Mouse (Mus musculus) limb, embryonic 12.5 days (tissue): ENCODE measurements around the gene Gm6401. TPM values are rescaled to one million over a fixed set of nuclear protein-coding genes. Genes with fewer than 3 reads are reported as not detected.
"Not testable (repeated sequence)": the region's sequence is repeated elsewhere in the genome, so short reads cannot be mapped to it uniquely, and the experiment has no call there.

Experiments used
- ATAC-seq: fragments of 200-750 bp; cut with Nextera tagmentation; 2 replicates; pipeline ENCODE4 v1.8.0; 2017; ENCODE audit warnings: low read depth, moderate TSS enrichment; ENCODE audit not compliant: insufficient number of reproducible peaks, insufficient read depth, low FRiP score, low TSS enrichment
- H3K27ac ChIP-seq: fragments of 300-500 bp; sonication (generic); 2 replicates; pipeline ENCODE4 v1.5.1; 2016; ENCODE audit warnings: mild to moderate bottlenecking, moderate library complexity
- H3K27me3 ChIP-seq: fragments of 300-500 bp; sonication (generic); 2 replicates; pipeline ENCODE4 v1.6.1; 2016; ENCODE audit warnings: mild to moderate bottlenecking, moderate library complexity
- H3K36me3 ChIP-seq: fragments of 300-500 bp; sonication (generic); 2 replicates; pipeline ENCODE4 v1.6.1; 2016; ENCODE audit warnings: mild to moderate bottlenecking, moderate library complexity
- H3K4me1 ChIP-seq: fragments of 300-500 bp; sonication (generic); replicated peaks from 2 replicates; pipeline ENCODE4 v1.6.1; 2016
- H3K4me2 ChIP-seq: fragments of 300-500 bp; sonication (generic); 2 replicates; pipeline ENCODE4 v1.6.1; 2016; ENCODE audit warnings: mild to moderate bottlenecking, moderate library complexity
- H3K4me3 ChIP-seq: fragments of 300-500 bp; sonication (generic); replicated peaks from 2 replicates; pipeline ENCODE4 v1.5.1; 2016; ENCODE audit warnings: mild to moderate bottlenecking
- H3K9ac ChIP-seq: fragments of 300-500 bp; sonication (generic); replicated peaks from 2 replicates; pipeline ENCODE4 v1.6.1; 2016; ENCODE audit warnings: mild to moderate bottlenecking, moderate library complexity
- H3K9me3 ChIP-seq: fragments of 300-500 bp; sonication (generic); 2 replicates; pipeline ENCODE4 v1.6.1; 2016; ENCODE audit warnings: mild to moderate bottlenecking, moderate library complexity
- WGBS: fragments of 180-500 bp; shearing (Covaris S2); methylation state at CpG from one replicate; pipeline ENCODE4 v1.1.7; 2016; 5-methylcytosine and 5-hydroxymethylcytosine counted together
- polyA plus RNA-seq: library from polyadenylated mRNA; unstranded; fragments of >200 nt; fragmentation: Nextera tagmentation; extraction: Ambion mirVana; gene quantifications from 2 replicates; pipeline ENCODE4 v1.2.1, GENCODE M21; 2016

Gm6401 gene
- polyA plus RNA-seq = not detected in 2 replicates

GRCm38 (mm10) chr14:41967827-41968226 is at the start of gene Gm6401:
Gm6401 (minus strand) TSS chr14:41967927.
- not testable (repeated sequence) for H3K9me3 ChIP-seq, ATAC-seq, H3K36me3 ChIP-seq, H3K27me3 ChIP-seq, H3K4me1 ChIP-seq, H3K4me2 ChIP-seq, H3K27ac ChIP-seq, H3K4me3 ChIP-seq, H3K9ac ChIP-seq
- WGBS = 76% methylated on average over 1 of the region's 1 CpGs

- not testable (repeated sequence) for H3K4me3 ChIP-seq, H3K9me3 ChIP-seq, H3K4me2 ChIP-seq, ATAC-seq, H3K36me3 ChIP-seq, H3K9ac ChIP-seq, H3K27ac ChIP-seq, H3K4me1 ChIP-seq, H3K27me3 ChIP-seq
- WGBS = 88% methylated on average over 1 of the region's 1 CpGs
These were observed 15.5 kb upstream of the Gm6401 start, which contains the start of gene Gm3543 for GRCm38 (mm10) chr14:41983225-41983624. Gm3543 (minus strand) TSS chr14:41983325.

- not testable (repeated sequence) for H3K4me3 ChIP-seq, H3K27me3 ChIP-seq, H3K9me3 ChIP-seq, ATAC-seq, H3K4me1 ChIP-seq, H3K36me3 ChIP-seq, H3K27ac ChIP-seq, H3K9ac ChIP-seq, H3K4me2 ChIP-seq
- 75% methylated on average over 3 of the region's 3 CpGs for WGBS
These were observed 869 bp upstream of the Gm6401 start for GRCm38 (mm10) chr14:41968596-41968995.

- not testable (repeated sequence) for H3K4me2 ChIP-seq, H3K9me3 ChIP-seq, ATAC-seq, H3K36me3 ChIP-seq, H3K9ac ChIP-seq, H3K4me3 ChIP-seq, H3K27me3 ChIP-seq, H3K4me1 ChIP-seq, H3K27ac ChIP-seq
- 63% methylated on average over 4 of the region's 4 CpGs for WGBS
These were observed 3.6 kb downstream of the Gm6401 start for GRCm38 (mm10) chr14:41964095-41964494.

- not testable (repeated sequence) for H3K9ac ChIP-seq, ATAC-seq, H3K4me2 ChIP-seq, H3K27ac ChIP-seq, H3K27me3 ChIP-seq, H3K36me3 ChIP-seq, H3K4me1 ChIP-seq, H3K9me3 ChIP-seq, H3K4me3 ChIP-seq
- 85% methylated on average over 2 of the region's 2 CpGs for WGBS
These were observed 24.0 kb downstream of the Gm6401 start, which contains the start of gene 1700024B05Rik for GRCm38 (mm10) chr14:41943695-41944094. 1700024B05Rik (plus strand) TSS chr14:41943995.

GRCm38 (mm10) chr14:41924649-41925048 is 43.1 kb downstream of the Gm6401 start, which contains the start of gene 1700049E17Rik1:
1700049E17Rik1 (plus strand) TSS chr14:41924949.
- H3K9ac ChIP-seq, H3K27ac ChIP-seq, H3K4me2 ChIP-seq, H3K27me3 ChIP-seq, H3K36me3 ChIP-seq, ATAC-seq, H3K4me3 ChIP-seq, H3K9me3 ChIP-seq, H3K4me1 ChIP-seq: not testable (repeated sequence)
- no CpG with 5 or more reads among the region's 1 CpGs for WGBS

Other genes with a start within 250 kb of the Gm6401 start
- not detected in 2 replicates for gene Gm7929, start 217.3 kb downstream of the Gm6401 start, polyA plus RNA-seq
- not detected in 2 replicates for gene Gm47189, start 195.5 kb downstream of the Gm6401 start, polyA plus RNA-seq
- gene Gm7980, start 60.6 kb downstream of the Gm6401 start, polyA plus RNA-seq = not detected in 2 replicates
- not detected in 2 replicates for gene 1700049E17Rik1, start 43.0 kb downstream of the Gm6401 start, polyA plus RNA-seq
- gene 1700024B05Rik, start 23.9 kb downstream of the Gm6401 start, polyA plus RNA-seq = not detected in 2 replicates
- gene Gm3543, start 15.4 kb upstream of the Gm6401 start, polyA plus RNA-seq = not detected in 2 replicates
- not detected in 2 replicates for gene Gm7951, start 149.4 kb upstream of the Gm6401 start, polyA plus RNA-seq
- gene Gm17027, start 194.7 kb upstream of the Gm6401 start, polyA plus RNA-seq = not detected in 2 replicates
- gene Gm3573, start 222.9 kb upstream of the Gm6401 start, polyA plus RNA-seq = not detected in 2 replicates